Mouse (Mus musculus) left cerebral cortex, adult 18-20 months (tissue): ENCODE data around the gene Vmn2r121. TPM values are rescaled to one million over a fixed set of nuclear protein-coding genes. Genes with fewer than 3 reads are reported as not detected.

Experiments
- DNase-seq, 2 experiments: peaks; one replicate each; pipeline ENCODE4 v3.0.0; 2021 to 2022; ENCODE audit warnings: low spot score in 2 of 2, mixed read lengths in 1 of 2
- long read RNA-seq, 2 experiments: library from polyadenylated mRNA; stranded (forward); transcript quantifications; one replicate each; pipeline ENCODE4 v2.0.0; 2021
- total RNA-seq, 2 experiments: library from RNA; stranded (reverse); gene quantifications; 2 replicates each; pipeline ENCODE4 v1.2.3; 2021

The Vmn2r121 gene
- not detected for total RNA-seq
- long read RNA-seq, experiment 1, result 0 reads
- long read RNA-seq, experiment 2, result 0 reads

DNA sequence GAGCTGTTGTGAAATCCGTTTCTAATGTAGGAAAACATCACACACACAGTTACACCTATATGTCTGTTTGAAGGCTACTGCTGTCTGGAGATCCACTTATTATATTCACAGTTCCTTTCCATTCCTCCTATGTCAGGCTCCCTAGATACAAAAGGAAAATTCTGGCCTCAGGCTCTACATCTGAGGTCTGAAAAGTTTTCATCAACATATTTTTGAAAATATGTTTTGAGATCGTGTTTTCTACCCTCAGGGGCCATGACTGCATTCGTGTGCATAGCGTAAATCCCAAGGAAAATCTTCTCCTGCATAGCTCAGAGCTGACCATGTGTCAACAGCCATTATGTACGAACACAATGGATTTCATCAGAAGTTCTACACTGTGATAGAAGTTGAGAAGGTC is at the start of gene Vmn2r121:
TSS of gene Vmn2r121 (minus strand) at position 101 of the 400 bp plus-strand sequence.
- DNase-seq, result no peak
